Mouse (Mus musculus) CH12.LX (cell line): ENCODE measurements around the gene Ddx47.

Source experiments
- BHLHE40 ChIP-seq: IDR thresholded peaks from 2 replicates; pipeline ENCODE4 v1.6.1; 2011; ENCODE audit warnings: mild to moderate bottlenecking, low read depth, low read length, improper control_type of control experiment
- CTCF ChIP-seq, 2 experiments: IDR thresholded peaks in 1 of 2; conservative IDR thresholded peaks in 1 of 2; 2 replicates each; pipeline ENCODE4 v1.5.1; 2011 to 2012; ENCODE audit warnings: low read depth in 2 of 2, low read length in 2 of 2, improper control_type of control experiment in 1 of 2, inconsistent platforms in 1 of 2, mild to moderate bottlenecking in 1 of 2, moderate library complexity in 1 of 2
- MYC ChIP-seq: IDR thresholded peaks from 2 replicates; pipeline ENCODE4 v1.6.1; 2011; ENCODE audit warnings: low read depth, mild to moderate bottlenecking, improper control_type of control experiment, low read length
- POLR2A ChIP-seq: IDR thresholded peaks from 2 replicates; pipeline ENCODE4 v1.6.1; 2011; ENCODE audit warnings: low read depth, mild to moderate bottlenecking, improper control_type of control experiment, low read length
- RAD21 ChIP-seq: IDR thresholded peaks from 2 replicates; pipeline ENCODE4 v1.6.1; 2011; ENCODE audit warnings: low read depth, mild to moderate bottlenecking, low read length, improper control_type of control experiment, moderate library complexity
- ZC3H11A ChIP-seq: IDR thresholded peaks from 2 replicates; pipeline ENCODE4 v1.6.1; 2012; ENCODE audit warnings: low read depth, mild to moderate bottlenecking, inconsistent platforms, low read length, improper control_type of control experiment

GRCm38 (mm10) chr6:135065236-135065957 lies 54.0 kb downstream of the Ddx47 start, which contains the start of gene Gprc5a:
- TF ChIP-seq MYC, result no peak
- no peak for TF ChIP-seq POLR2A
- peak; percentile 53; the same call in 1 of the 2 replicates for TF ChIP-seq BHLHE40
- no peak for TF ChIP-seq RAD21
- TF ChIP-seq CTCF (conservative IDR thresholded peaks at IDR 0.05 in 1 of 2, IDR thresholded peaks at IDR 0.05 in 1 of 2; ENCODE audit: low read depth in 2 of 2, low read length in 2 of 2), result no peak
- no peak for TF ChIP-seq ZC3H11A
